Mouse (Mus musculus): ENCODE measurements at regions not wholly inside any gene's neighbourhood (a gene's known extent, or its start where the extent isn't known, plus 50 kb on each side); places are given as distances from the start of the nearest gene placed in this dataset.
A peak's percentile ranks its signal among the peaks of the same experiment; 100 is the strongest.

- TF ChIP-seq POLR2A (IDR thresholded peaks at IDR 0.05; ENCODE audit: borderline replicate concordance, low read depth, low read length) (no peak), CTCF (IDR thresholded peaks at IDR 0.05; ENCODE audit: low read depth, low read length) (no peak)
- peaks cover 10% of the 10 kb centered on the region for H3K4me1 ChIP-seq (ENCODE audit: control insufficient read depth, insufficient read depth, low read length)
- H3K27ac ChIP-seq (ENCODE audit: insufficient read depth, low read depth, low read length), result no peak overlapping the region
- no peak overlapping the region for H3K4me3 ChIP-seq (ENCODE audit: insufficient read depth, low read length)
Observed at GRCm38 (mm10) chr10:99639022-99639421, 120.4 kb downstream of the Csl start.

DNA sequence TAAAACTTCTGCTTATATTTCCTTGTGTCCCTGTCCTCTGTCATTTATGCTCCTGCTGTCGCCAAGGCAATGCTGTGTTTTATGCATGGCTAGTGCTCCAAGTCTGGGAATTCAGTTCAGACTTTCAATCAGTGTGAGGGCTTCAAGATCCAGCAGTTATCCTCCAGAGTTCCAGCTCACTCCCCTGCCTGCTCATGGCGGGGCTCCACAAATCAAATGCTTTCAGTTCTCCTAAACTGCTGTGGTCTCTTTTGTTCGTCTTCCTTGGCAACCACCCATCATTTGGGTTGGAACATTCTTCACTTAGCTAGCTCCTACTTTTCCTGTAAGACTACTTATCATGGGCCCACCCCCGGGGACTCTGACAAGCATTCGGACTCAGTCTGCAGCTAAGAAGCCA, 120.0 kb downstream of the Csl start:
- H3K4me3 ChIP-seq (ENCODE audit: insufficient read depth, low read length), result no peak overlapping the region
- peaks cover 8% of the 10 kb centered on the region for H3K4me1 ChIP-seq (ENCODE audit: control insufficient read depth, insufficient read depth, low read length)
- TF ChIP-seq POLR2A (IDR thresholded peaks at IDR 0.05; ENCODE audit: borderline replicate concordance, low read depth, low read length), result no peak
- no peak for TF ChIP-seq CTCF (IDR thresholded peaks at IDR 0.05; ENCODE audit: low read depth, low read length)
- H3K27ac ChIP-seq (ENCODE audit: insufficient read depth, low read depth, low read length), result no peak overlapping the region

GRCm38 (mm10) chr10:99641784-99642183, 117.7 kb downstream of the Csl start:
- no peak overlapping the region for H3K27ac ChIP-seq (ENCODE audit: insufficient read depth, low read depth, low read length)
- H3K4me1 ChIP-seq (ENCODE audit: control insufficient read depth, insufficient read depth, low read length), result peaks cover 3% of the 10 kb centered on the region; the same call in 1 of the 2 replicates
- TF ChIP-seq CTCF (IDR thresholded peaks at IDR 0.05; ENCODE audit: low read depth, low read length), result peak; percentile 76
- no peak for TF ChIP-seq POLR2A (IDR thresholded peaks at IDR 0.05; ENCODE audit: borderline replicate concordance, low read depth, low read length)
- no peak overlapping the region for H3K4me3 ChIP-seq (ENCODE audit: insufficient read depth, low read length)

GRCm38 (mm10) chr10:99642201-99642827, 117.1 kb downstream of the Csl start:
- Histone ChIP-seq H3K27ac (ENCODE audit: insufficient read depth, low read depth, low read length) (no peak overlapping the region), H3K4me3 (ENCODE audit: insufficient read depth, low read length) (no peak overlapping the region), H3K4me1 (ENCODE audit: control insufficient read depth, insufficient read depth, low read length) (peaks cover 3% of the 10 kb centered on the region; the same call in 1 of the 2 replicates)
- TF ChIP-seq CTCF (IDR thresholded peaks at IDR 0.05; ENCODE audit: low read depth, low read length) (no peak), POLR2A (IDR thresholded peaks at IDR 0.05; ENCODE audit: borderline replicate concordance, low read depth, low read length) (no peak)

DNA sequence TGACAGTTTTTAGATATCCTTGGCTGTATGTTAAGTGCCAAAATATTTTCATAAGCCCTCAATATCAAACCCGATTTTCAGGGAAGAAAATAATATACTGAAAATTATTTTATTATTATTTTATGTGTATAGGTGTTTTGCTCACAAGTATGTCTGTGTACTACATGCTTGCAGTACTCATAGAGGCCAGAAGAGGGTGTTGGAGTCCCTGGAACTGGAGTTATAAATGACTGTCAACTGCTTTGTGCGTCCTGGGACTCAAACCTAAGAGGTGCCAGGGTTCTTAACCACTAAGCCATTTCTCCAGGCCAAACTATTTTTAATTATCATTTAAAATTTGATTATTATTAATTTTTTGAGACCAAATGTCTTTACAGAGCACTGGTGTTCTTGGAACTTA, 114.5 kb downstream of the Csl start:
- H3K4me3 ChIP-seq (ENCODE audit: insufficient read depth, low read length), result no peak overlapping the region
- no peak overlapping the region for H3K27ac ChIP-seq (ENCODE audit: insufficient read depth, low read depth, low read length)
- H3K4me1 ChIP-seq (ENCODE audit: control insufficient read depth, insufficient read depth, low read length), result no peaks in the 10 kb centered on the region
- TF ChIP-seq CTCF (IDR thresholded peaks at IDR 0.05; ENCODE audit: low read depth, low read length), result no peak

DNA sequence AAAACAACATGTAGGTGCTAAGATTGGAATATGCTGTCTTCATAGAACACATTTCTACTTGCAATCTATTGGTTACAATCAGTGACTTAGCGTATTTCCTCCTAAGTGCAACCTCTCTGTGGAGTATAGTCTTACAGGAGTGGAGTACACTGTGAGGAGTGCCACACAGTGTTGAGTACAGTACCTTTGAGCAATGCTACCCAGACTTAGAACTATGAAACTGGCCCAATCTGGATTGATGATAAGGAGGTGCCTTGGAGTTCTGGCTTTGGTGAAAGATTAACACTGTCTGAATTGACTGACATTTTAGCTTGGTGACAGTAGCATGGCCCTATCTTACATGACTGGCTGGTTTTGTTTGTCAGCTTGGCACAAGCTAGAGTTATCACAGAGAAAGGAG, 107.4 kb downstream of the Csl start:
- no peak for TF ChIP-seq POLR2A (IDR thresholded peaks at IDR 0.05; ENCODE audit: borderline replicate concordance, low read depth, low read length)
- TF ChIP-seq CTCF (IDR thresholded peaks at IDR 0.05; ENCODE audit: low read depth, low read length), result no peak
- H3K4me1 ChIP-seq (ENCODE audit: control insufficient read depth, insufficient read depth, low read length), result no peaks in the 10 kb centered on the region
- no peak overlapping the region for H3K27ac ChIP-seq (ENCODE audit: insufficient read depth, low read depth, low read length)
- no peak overlapping the region for H3K4me3 ChIP-seq (ENCODE audit: insufficient read depth, low read length)

DNA sequence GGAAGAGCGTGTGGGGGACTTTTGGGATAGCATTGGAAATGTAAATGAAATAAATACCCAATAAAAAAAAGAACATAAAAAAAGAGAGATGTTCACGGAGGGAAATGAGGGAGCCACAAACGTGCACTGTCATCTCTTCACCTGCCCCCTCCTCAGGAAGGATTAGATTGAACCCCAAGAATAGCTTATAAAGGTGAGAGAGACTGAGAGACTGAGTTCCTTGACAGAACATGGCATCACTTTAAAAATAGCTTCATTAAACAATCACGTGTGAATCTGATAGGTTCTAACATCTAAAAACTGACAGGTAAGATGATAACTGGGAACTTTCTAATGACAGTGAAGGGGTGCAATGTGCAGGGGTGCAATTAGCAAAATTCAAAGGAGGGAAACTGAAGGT, 105.2 kb downstream of the Csl start:
- Histone ChIP-seq H3K4me1 (ENCODE audit: control insufficient read depth, insufficient read depth, low read length) (no peaks in the 10 kb centered on the region; the same call in 1 of the 2 replicates), H3K27ac (ENCODE audit: insufficient read depth, low read depth, low read length) (no peak overlapping the region), H3K4me3 (ENCODE audit: insufficient read depth, low read length) (no peak overlapping the region)
- TF ChIP-seq POLR2A (IDR thresholded peaks at IDR 0.05; ENCODE audit: borderline replicate concordance, low read depth, low read length), result no peak
- TF ChIP-seq CTCF (IDR thresholded peaks at IDR 0.05; ENCODE audit: low read depth, low read length), result no peak

DNA sequence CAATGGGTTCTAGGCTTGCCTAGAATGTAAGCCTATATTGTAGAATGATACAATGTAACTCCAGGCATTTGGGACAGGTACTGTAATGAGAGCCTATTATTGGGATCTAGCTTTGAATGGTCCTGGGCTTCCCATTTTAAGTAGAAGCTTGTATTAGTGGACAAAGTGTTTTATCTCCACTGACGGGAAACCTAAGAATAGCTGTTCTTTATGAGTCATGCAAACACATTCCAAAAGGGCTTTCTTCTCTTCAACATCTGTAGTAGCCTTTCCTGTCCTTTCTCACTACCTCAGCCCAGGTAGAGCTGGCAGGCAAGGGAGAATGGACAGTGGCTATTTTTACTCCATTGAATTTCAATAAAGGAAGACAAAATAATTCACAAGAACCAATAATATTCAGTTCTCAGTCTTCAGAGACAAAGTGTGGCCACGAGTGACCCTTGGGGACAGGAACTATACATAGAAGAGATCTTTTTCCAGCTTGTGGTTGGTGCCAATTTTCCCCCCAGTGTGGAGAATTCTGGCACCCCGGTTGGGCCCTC, 82.8 kb downstream of the Csl start:
- Histone ChIP-seq H3K4me1 (ENCODE audit: control insufficient read depth, insufficient read depth, low read length) (0 out of 2 replicates have a peak, but pooled peaks cover under 1% of the 10 kb centered on the region), H3K4me3 (ENCODE audit: insufficient read depth, low read length) (no peak overlapping the region), H3K27ac (ENCODE audit: insufficient read depth, low read depth, low read length) (no peak overlapping the region)
- TF ChIP-seq CTCF (IDR thresholded peaks at IDR 0.05; ENCODE audit: low read depth, low read length) (no peak), POLR2A (IDR thresholded peaks at IDR 0.05; ENCODE audit: borderline replicate concordance, low read depth, low read length) (no peak)

- Histone ChIP-seq H3K4me1 (ENCODE audit: control insufficient read depth, insufficient read depth, low read length) (peaks cover 2% of the 10 kb centered on the region; the same call in 1 of the 2 replicates), H3K27ac (ENCODE audit: insufficient read depth, low read depth, low read length) (no peak overlapping the region), H3K4me3 (ENCODE audit: insufficient read depth, low read length) (no peak overlapping the region)
- TF ChIP-seq CTCF (IDR thresholded peaks at IDR 0.05; ENCODE audit: low read depth, low read length), result no peak
- no peak for TF ChIP-seq POLR2A (IDR thresholded peaks at IDR 0.05; ENCODE audit: borderline replicate concordance, low read depth, low read length)
Observed at GRCm38 (mm10) chr10:99678096-99678495, 81.4 kb downstream of the Csl start.

DNA sequence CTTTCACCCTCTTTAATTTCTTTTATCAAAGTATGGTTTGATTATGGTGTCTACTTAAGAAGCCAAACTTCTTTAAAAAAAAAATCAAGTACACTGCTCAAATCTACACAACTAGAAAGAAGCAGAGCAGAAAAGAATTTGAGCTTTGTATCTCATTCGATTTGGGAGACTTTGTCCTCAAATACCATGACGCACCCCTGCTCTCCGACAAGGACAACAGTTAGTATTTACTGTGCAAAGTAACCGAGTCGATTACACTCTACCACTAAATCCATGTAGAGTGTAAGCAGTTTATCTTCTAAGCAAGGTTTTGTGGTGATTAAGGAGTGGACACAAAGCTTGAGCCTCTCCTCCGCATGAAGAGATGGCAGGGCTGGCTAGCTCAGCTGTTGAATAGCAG, 79.6 kb downstream of the Csl start:
- H3K4me3 ChIP-seq (ENCODE audit: insufficient read depth, low read length), result no peak overlapping the region
- H3K27ac ChIP-seq (ENCODE audit: insufficient read depth, low read depth, low read length), result no peak overlapping the region
- no peak for TF ChIP-seq CTCF (IDR thresholded peaks at IDR 0.05; ENCODE audit: low read depth, low read length)
- TF ChIP-seq POLR2A (IDR thresholded peaks at IDR 0.05; ENCODE audit: borderline replicate concordance, low read depth, low read length), result no peak
- peaks cover 2% of the 10 kb centered on the region; the same call in 1 of the 2 replicates for H3K4me1 ChIP-seq (ENCODE audit: control insufficient read depth, insufficient read depth, low read length)

All from bone marrow macrophage, adult 2 months (primary cell).